Mouse (Mus musculus) MEL-GATA-1-ER (cell line): ENCODE data around the gene Susd6.
"Not testable (repeated sequence)": the region's sequence is repeated elsewhere in the genome, so short reads cannot be mapped to it uniquely, and the experiment has no call there.

Experiments used
- DNase-seq: peaks from one replicate; pipeline ENCODE4 v3.0.0-alpha.2; 2012; ENCODE audit warnings: low read depth; ENCODE audit errors: extremely low read depth

Gene Susd6

DNA sequence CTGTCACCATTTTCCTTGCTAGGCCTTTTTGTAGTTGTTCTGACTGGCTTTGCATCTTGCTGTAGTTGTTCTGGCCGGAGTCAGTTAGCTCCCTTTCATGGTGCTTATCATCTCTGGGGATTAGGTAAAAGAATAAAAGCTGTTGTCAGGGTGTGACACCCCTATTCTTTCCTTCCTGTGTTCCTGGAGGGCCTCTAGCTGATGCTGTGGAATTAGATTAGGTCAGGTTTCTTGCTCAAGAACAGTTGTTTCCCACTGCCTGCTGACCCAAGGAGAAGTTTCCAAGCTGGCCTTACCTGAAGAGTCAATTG lies 22.2 kb downstream of the Susd6 start:
- DNase-seq: no peak

DNA sequence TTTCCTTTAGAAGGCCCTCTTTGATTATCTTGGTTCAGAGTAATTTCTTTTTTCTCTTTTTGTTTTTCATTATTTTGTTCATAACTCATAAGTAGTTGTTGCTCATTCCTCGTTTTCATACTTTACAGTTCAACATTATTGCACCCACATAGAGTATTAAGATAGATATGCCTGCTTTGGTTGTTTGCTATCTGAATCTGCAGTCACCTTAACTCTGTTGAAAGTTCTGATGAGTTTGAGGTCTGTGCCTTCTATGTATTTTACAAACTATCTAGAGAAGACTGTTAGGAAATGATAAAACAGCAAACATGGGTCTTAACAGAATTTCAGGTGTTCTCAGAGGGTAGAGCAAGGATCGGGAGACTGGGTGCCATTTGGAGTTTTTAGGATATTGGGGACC lies 23.1 kb downstream of the Susd6 start:
- no peak for DNase-seq

DNA sequence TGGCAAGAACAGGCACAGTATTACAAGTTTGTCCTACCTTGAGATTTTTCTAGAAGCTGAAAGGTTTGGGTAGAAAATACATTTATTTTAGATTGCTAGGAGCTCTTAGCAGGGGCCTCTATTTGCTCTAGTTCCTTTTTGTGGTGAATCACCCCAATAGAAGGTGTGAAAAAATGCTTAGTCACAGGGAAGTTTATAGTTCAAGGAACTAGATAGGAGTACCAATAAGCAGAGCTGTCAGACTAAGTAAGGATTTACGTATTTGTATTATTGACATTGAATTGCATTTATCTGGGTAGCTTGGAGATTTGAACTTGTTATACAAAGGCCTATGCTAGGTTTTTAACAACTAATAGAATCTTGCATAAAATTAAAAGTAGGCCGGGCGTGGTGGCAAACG lies 23.6 kb downstream of the Susd6 start:
- peak; percentile 90 for DNase-seq

DNA sequence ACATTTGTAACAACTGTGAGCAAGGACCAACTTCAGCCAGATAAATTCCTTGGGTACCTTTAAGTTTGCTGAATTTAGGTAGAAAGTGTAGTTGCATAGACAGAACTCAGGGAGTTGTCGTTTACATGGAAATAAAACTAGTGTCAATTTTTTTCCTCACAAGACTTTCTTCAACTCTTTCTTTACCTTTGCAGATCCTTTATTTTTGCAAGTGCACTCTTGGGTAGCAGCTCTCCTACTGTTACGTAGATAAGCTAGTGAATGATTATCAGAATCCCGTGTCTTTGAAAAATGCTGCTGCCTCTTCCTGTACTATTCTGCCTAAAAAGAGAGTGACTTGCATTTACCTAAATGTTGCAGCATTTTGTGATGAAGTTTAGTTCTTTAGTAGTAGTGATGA lies 24.2 kb downstream of the Susd6 start:
- DNase-seq: no peak

DNA sequence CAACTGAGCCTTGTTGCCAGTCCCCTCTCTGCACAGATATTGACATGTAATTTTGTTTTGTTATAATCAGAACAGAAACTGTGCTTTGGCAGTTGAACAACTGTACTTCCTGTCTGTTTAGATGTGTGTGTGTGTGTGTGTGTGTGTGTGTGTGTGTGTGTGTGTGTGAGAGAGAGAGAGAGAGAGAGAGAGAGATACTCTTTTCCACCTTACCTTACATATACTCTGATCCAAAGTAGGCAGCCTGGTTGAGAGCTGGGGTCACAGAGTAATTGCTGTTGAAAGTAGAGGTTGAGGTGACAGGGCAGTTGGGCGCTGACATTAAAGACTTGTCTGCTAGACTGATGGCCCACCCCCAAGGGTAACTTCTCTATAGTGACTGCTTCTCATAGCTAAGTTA lies 25.0 kb downstream of the Susd6 start:
- DNase-seq: no peak

DNA sequence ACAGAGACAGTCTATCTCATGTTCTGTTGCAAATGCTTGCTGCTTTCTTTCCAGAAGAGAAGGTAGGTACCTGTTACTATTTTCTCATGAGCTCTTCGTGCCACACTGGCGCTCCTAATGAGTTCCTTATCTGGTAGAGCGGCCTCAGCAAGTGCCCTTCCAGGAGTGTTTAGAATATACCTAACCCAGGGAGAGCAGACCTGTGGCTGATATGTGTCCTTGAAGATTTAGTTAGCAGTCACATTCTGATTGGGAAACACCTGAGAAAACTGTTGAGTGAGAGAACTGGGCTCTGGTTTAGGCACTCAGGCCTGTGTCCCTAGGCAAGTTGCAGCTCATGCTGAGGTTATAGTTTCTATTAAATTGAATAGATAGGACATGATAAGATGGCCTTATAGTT lies 25.6 kb downstream of the Susd6 start:
- no peak for DNase-seq

DNA sequence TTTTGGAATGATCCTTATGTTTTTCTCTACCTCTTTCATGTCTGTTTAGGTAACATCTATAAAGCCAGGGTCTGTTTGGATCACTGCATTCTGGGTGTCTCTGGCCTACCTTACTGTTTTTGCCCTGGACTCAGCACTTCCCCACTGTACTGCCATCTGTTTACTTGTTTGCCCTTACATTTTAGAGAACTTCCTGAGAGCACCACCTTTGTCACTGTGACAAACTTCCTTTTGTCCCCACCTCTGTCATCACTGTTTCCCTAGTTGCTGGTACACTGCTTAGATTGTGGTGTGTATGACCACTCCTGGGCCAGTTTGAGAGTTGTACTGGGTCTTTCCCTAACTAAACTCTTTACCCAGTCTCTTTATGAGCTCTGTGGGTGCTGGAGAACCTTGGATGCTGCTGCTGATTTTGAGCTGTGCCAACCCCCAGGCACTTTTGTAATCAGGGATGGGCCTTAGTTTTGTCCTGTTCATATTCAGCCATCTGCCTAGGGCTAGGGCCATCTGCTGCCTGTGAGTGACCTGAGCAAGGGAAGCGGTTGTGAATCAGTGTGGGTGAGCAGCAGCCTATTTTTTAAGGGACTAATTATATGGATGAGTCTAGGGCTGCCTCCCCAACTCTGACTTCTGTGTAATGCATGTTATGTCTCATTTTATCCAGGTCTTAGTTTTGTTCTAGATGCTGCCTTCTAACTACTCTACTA lies 26.2 kb downstream of the Susd6 start:
- no peak for DNase-seq

DNA sequence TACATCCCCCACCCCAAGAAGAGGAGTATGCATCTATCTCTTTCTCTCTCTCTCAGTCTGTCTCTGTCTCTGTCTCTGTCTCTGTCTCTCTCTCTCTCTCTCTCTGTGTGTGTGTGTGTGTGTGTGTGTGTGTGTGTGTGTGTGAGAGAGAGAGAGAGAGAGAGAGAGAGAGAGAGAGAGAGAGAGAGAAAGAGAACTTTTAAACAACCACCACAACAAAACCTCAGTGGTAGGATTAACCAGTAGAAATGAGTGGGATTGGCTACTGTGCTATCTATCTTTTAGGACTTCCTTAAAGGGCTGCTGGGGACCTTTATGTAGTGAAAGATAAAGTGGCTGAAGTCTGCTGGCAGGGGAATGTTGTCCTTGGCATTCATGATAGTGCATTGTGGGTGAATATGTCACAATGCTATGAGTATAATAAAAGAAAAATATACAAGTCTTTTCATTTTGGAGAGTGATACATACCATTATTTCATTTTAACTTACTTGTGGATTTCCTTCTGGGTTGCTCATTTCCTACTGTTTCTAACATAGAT lies 27.5 kb downstream of the Susd6 start:
- DNase-seq: peak; percentile 90

DNA sequence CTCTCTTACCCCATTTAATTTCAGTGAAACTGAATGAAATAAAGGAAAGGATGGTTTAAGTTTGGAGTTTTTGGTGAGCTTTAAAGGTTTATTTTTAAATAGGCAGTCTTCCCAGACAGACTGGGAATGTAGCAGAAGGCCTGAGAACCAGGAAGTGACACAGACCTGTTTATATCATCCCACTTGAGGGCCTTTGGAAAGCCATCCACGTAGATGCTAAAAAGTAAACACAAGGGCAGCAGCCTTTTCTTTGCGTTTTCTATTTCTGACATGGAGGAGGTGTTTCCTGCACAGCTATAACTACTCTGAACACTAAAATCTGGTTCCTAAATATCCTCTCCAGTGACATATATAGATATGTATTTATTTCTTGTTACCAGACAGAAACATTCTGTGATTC lies 28.7 kb downstream of the Susd6 start:
- not testable (repeated sequence) for DNase-seq

DNA sequence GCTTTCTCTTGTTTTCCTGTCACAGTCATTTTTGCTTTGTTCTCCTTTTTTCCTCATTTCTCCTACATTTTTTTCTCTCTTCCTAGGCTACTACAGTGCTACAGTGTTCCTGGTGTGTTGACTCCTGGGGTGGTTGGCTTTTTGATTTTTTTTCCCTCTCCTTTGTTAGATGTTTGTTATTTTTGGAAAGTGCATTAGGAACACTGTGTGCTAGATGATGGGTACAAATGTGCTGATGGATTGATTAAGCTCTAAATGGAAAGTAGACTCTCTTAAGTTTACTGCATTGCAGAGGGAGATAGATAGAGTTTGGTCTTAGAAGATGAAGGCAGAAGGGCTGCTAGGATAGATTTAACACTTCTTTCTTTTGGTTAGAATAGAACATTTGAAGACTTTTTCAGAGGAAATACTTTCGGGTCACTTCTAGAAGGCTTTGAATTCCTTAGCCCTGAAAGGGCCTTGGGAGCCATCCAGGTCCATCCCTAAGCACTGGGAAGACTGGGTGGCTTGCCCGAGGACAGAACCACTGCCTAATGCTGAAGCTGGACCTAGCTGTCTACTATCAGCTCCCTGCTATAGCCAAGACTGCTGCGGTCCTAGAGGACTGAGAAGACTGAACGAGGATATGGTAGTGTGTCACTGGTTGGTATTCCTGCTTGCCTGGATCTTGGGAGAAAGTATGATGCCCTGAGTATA lies 31.1 kb downstream of the Susd6 start:
- no peak for DNase-seq

DNA sequence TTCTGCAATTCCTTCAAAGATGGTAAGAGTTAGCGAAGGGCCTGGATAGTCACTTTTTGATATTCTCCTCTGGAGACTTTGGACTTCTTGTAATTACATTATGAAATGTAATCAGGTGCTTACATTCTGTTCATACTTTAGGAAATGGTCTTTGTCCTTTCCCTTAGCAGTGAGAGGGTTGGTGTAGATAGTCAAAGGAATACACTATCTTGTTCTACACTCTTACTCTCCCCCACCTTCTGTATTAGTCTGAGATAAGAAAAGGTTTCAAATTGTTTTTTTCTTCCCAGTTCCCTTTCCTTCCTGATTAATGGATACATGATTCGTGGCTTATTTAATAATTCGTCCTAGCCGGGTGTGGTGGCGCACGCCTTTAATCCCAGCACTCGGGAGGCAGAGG lies 32.2 kb downstream of the Susd6 start:
- DNase-seq: no peak

DNA sequence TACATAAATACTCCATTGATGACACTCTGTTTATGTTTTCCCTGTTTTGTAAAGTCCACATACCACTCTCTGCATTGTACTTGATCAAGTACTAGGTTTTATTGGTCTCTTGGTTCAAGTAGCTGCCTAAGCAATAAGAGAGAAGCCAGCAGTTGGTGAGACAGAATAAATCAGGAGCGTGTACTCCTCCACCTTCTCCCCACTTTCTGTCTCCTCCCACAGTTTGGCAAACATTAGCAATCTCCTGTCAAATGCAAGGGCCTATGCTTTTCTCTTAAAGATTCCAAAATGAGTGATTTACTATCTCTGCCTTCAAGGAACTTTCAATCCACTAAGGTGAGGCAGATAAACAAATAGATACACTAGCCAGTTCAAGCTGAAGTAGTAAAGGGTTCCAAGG lies 33.9 kb downstream of the Susd6 start:
- DNase-seq: no peak

DNA sequence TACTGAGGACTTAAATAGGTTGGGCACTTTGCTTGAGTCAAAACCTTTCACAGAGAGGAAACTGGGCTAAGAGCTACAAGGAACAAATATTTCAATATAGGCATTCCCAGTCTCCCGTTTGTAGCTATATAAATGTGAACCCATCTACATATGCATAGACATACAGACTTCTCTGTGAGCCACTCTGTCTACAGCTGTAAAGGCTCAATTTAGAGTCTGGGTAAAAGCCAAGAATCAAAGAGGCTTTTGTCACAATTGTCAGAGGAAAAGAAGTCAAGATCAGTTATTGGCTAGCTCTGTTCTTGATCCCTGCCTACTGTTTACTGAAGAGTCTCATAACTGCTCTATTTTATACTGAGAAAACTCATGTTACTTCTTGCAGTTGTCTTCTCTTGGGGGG lies 36.1 kb downstream of the Susd6 start:
- no peak for DNase-seq

DNA sequence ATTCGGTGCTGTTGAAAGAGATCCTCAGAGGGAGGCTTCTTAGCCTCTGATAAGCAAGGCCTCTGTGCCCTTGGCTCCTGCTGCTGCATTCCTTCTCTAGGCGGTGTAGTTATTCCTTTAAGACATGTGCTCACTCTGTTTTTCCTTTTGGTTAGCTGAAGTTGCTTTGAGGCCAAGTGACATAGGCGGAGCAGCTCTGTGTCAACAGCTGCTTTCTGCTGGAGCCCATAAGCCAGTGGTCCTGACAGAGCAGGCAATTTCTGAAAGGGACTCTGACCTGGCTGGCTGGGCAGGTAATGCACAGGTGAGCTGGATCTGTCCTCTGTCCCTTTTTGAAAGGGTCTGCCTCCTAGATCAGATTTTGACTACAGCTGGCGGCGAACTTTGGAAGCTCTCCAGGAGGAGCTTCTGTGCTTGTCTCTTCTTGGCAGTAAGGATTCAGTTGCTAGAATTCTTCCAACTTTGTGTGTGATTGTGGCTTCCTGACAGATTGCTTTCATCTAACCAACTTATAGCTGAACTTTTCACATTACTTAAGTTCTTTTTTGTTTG lies 37.2 kb downstream of the Susd6 start:
- no peak for DNase-seq

DNA sequence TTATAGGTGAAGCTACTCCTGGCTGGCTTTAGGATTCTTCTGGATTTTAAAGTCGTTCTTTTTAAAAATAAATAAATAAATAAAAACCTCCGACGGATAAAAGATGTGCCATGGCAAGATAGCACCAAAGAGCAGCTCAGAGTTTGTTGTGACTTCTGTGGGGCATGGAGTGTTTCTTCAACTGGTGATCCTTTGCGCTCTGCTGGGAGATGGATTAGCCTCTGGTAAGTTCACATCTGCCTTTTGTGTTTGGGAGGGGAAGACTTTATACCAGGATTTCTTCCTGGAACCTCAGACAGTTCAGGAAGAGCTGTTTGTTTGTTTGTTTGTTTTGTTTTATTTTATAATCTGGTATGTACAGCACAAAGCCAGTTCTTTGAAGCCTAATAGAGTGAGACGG lies 37.7 kb downstream of the Susd6 start:
- no peak for DNase-seq

DNA sequence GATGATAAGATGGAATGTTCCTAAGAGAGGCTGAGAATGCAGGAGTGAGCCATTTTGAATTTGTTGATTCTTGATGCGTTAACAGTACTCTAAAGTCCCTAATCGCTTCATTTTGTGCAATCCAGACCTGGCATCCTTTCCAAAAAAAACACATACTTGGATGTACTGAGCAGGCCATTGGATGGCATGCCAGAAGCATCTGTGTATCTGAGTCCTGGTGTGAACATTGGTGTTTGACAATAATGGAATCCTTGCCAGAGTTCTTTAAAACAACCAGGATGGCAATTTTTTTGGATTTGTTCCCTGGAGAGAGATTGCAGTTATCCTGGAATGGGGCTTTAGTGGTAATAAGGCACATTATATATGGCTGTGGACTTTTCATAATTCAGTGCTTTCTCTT lies 38.6 kb downstream of the Susd6 start:
- no peak for DNase-seq

DNA sequence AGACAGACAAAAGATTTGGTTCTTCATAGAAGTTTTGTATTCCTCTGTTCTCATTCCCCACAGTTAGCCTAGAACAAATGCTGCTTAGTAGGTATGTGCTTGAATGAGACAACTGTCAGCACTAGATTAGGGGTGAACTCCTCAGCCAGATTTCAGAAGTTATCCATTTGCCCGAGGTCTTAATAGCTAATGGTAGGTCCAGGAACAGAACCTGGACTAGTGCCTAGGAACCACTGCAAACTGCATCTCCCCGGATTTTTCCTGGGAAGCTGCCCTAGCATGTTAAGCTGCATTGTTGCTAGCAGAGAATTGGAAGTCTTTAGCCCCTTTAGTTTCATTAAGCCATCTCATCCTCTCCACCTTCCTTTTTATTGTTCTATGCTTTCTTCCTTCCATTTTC lies 39.9 kb downstream of the Susd6 start:
- no peak for DNase-seq

DNA sequence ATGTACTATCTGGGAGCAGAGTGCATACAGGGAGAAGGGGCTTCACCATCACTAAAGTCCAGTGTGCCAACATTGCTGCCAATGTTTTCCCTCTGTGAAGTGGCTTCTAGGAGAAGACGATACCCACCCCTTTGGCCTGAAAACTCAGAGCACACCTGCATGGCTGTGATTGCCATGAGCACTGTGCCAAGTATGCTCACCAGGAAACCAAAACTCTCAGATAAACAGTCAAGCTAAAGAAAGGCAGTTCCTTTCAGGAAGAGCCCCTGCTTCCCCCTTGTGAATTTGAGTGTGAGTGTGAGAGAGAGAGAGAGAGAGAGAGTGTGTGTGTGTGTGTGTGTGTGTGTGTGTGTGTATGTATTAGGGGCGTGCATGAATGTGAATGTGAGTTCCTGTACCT lies 40.5 kb downstream of the Susd6 start:
- no peak for DNase-seq

DNA sequence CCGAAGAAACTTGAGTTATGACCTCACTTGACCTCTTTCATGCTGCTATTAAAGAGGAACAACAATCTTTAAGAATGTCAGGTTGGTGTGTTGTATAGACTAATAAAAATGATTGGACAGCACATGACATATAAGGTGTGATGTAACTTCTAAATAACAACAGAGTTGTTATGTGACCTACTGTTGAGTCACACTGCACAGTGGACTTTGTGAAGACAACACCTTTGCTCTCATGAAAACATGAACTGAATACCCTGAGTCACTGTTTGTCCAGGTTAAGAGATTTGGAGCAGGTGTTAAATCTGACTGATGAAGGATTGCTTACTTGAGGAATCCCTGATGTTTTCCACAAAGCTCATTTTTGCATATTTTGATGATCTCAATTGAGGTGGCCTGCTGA lies 42.0 kb downstream of the Susd6 start:
- no peak for DNase-seq

DNA sequence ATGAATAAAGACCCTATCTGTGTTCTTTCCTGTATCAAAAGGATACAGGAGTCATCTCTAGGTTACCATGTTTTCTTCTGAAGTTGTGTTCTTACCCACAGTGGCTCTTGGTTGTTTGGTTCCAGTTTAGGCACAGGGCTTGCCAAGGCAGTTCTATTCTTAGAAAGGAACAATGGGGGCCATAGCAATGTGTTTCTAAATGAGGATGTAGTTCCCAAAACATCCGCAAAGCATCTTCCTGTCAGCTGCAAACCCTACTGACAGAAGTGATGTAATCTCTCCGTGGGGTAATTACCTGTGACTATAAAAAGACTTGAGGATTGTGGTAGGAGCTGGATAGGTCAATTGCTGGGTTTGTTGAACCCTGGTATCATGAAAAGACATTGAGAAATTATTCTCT lies 43.2 kb downstream of the Susd6 start:
- DNase-seq: no peak

DNA sequence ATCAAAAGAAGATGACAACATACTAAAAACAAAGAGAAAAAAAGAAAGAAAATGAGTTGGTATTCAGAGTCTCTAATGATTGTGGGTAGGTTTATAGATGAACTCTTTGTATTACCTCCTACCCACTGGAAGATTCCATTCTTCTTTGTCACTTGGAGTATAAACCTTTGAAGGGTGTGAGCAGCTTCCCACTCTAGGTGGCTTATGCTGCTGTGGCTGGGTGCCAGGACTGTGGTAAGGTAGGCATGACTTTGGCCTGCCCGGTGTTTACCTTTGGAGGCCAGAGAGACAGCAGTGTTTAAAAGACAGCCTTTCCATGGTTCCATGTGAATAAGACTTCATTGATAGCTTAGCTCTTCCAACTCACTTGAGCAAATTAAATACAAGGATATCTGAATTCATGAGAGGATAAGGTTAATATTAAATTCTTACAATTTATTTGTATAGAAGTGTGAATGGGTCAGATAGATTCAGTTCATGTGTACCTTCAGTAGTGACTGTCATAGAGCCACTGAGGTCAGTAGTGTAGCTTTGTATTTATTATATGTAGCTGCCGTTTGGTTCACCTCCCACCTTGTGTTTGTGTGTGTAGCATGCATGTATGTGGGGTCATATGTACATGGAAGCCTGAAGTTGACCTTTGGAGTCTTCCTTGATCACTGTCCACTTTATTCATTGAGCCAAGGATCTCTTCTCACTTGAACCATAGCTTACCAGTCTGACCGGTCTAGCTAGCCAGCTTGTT lies 44.0 kb downstream of the Susd6 start:
- no peak for DNase-seq

DNA sequence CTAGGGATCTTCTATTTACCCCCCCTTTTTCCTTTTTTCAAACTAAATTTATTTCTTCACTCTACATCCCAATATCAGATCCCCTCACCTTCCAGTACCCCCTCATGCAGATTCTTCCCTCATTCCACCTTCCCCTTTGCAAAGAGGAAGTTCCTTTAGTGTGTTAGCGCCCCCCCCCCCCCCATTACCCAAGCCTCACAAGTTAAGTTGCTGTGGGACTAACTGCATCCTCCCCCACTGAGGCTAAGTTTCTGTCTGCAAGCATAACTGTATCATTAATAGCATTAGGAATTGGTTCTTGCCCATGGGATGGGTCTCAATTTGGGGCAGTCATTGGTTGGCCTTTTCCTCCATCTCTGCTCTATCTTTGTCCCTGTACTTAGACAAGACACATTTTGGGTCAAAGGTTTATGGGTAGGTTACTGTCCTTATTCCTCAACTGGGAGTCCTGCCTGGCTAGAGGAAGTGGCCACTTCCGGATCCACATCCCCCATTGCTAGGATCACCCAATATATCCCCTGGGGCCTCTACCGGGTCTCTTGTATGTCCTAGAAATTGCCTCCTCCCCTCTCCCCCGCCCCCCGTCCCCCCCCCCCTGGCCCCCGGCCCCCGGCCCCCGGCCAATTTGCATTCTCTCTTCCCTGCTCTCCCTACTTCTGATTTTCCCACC lies 44.7 kb downstream of the Susd6 start:
- no peak for DNase-seq
